Mouse (Mus musculus) CH12.LX (cell line): ENCODE data around the gene Atrnl1. TPM values are rescaled to one million over a fixed set of nuclear protein-coding genes. Genes with fewer than 3 reads are reported as not detected.

Source experiments
- DNase-seq: peaks from one replicate; pipeline ENCODE4 v3.0.0-alpha.2; 2013; ENCODE audit errors: extremely low read depth
- H3K27ac ChIP-seq: 2 replicates; pipeline ENCODE4 v1.5.1; 2012; ENCODE audit warnings: low read depth, mild to moderate bottlenecking, control low read depth, moderate library complexity; ENCODE audit not compliant: insufficient read depth
- H3K27me3 ChIP-seq: replicated peaks from 2 replicates; pipeline ENCODE3; 2012; ENCODE audit warnings: inconsistent platforms
- H3K36me3 ChIP-seq, 2 experiments: replicated peaks in 1 of 2; 2 replicates each; pipeline versions ENCODE3 to v1.6.1; 2012; ENCODE audit warnings: inconsistent platforms in 1 of 2, low read length in 1 of 2, mild to moderate bottlenecking in 1 of 2, mixed read lengths in 1 of 2, moderate library complexity in 1 of 2; ENCODE audit not compliant: control insufficient read depth in 1 of 2, insufficient read depth in 1 of 2
- H3K4me1 ChIP-seq, 2 experiments: 2 replicates each; pipeline ENCODE4 v1.6.1; 2012; ENCODE audit warnings: inconsistent platforms in 1 of 2, moderate library complexity in 1 of 2; ENCODE audit not compliant: insufficient read depth in 2 of 2, control insufficient read depth in 1 of 2
- H3K4me2 ChIP-seq: 2 replicates; pipeline ENCODE4 v1.6.1; 2012; ENCODE audit warnings: low read depth, mild to moderate bottlenecking, control low read depth; ENCODE audit not compliant: poor library complexity, insufficient read depth, severe bottlenecking
- H3K4me3 ChIP-seq, 3 experiments: fragments of 150-350 bp in 1 of 3; sonication (generic) in 1 of 3; replicated peaks in 1 of 3; 2 replicates each; pipeline versions ENCODE3 to v1.5.1; 2011 to 2012; ENCODE audit warnings: low read depth in 2 of 3, low read length in 2 of 3, mild to moderate bottlenecking in 2 of 3, moderate library complexity in 2 of 3, control low read depth in 1 of 3, improper control_type of control experiment in 1 of 3, inconsistent platforms in 1 of 3, mixed read lengths in 1 of 3; ENCODE audit not compliant: poor library complexity in 1 of 3
- H3K79me2 ChIP-seq: replicated peaks from 2 replicates; pipeline ENCODE4 v1.6.1; 2012; ENCODE audit warnings: mild to moderate bottlenecking, moderate library complexity; ENCODE audit not compliant: control insufficient read depth, poor library complexity, insufficient read depth, severe bottlenecking; ENCODE audit errors: extremely low read depth
- H3K9ac ChIP-seq: 2 replicates; pipeline ENCODE4 v1.6.1; 2012; ENCODE audit warnings: low read depth, mild to moderate bottlenecking, control low read depth, moderate library complexity; ENCODE audit not compliant: insufficient read depth
- H3K9me3 ChIP-seq: replicated peaks from 2 replicates; pipeline ENCODE3; 2012; ENCODE audit warnings: low read length, inconsistent platforms, mixed read lengths
- CHD1 ChIP-seq: IDR thresholded peaks from 2 replicates; pipeline ENCODE4 v1.6.1; 2012; ENCODE audit warnings: low read depth, low read length, improper control_type of control experiment, inconsistent platforms
- CTCF ChIP-seq, 2 experiments: IDR thresholded peaks in 1 of 2; conservative IDR thresholded peaks in 1 of 2; 2 replicates each; pipeline ENCODE4 v1.5.1; 2011 to 2012; ENCODE audit warnings: low read depth in 2 of 2, low read length in 2 of 2, improper control_type of control experiment in 1 of 2, inconsistent platforms in 1 of 2, mild to moderate bottlenecking in 1 of 2, moderate library complexity in 1 of 2
- EP300 ChIP-seq: IDR thresholded peaks from 2 replicates; pipeline ENCODE4 v1.6.1; 2011; ENCODE audit warnings: low read length, improper control_type of control experiment
- ETS1 ChIP-seq: conservative IDR thresholded peaks from 2 replicates; pipeline ENCODE4 v1.6.1; 2012; ENCODE audit warnings: low read depth, mild to moderate bottlenecking, inconsistent platforms, low read length, improper control_type of control experiment, moderate library complexity
- GABPA ChIP-seq: IDR thresholded peaks from 2 replicates; pipeline ENCODE4 v1.6.1; 2012; ENCODE audit warnings: low read depth, low read length, improper control_type of control experiment, inconsistent platforms; ENCODE audit not compliant: insufficient replicate concordance
- HCFC1 ChIP-seq: IDR thresholded peaks from 2 replicates; pipeline ENCODE4 v1.6.1; 2012; ENCODE audit warnings: low read depth, mild to moderate bottlenecking, inconsistent platforms, low read length, improper control_type of control experiment
- MAX ChIP-seq: IDR thresholded peaks from 2 replicates; pipeline ENCODE4 v1.6.1; 2011; ENCODE audit warnings: low read length, improper control_type of control experiment
- MYC ChIP-seq: IDR thresholded peaks from 2 replicates; pipeline ENCODE4 v1.6.1; 2011; ENCODE audit warnings: low read depth, mild to moderate bottlenecking, improper control_type of control experiment, low read length
- NELFE ChIP-seq: IDR thresholded peaks from 2 replicates; pipeline ENCODE4 v1.6.1; 2011; ENCODE audit warnings: low read depth, low read length, improper control_type of control experiment
- NRF1 ChIP-seq: IDR thresholded peaks from 2 replicates; pipeline ENCODE4 v1.6.1; 2014; ENCODE audit warnings: low read depth, mild to moderate bottlenecking, inconsistent platforms, low read length, improper control_type of control experiment, moderate library complexity
- PAX5 ChIP-seq: IDR thresholded peaks from 2 replicates; pipeline ENCODE4 v1.6.1; 2012; ENCODE audit warnings: low read length, inconsistent platforms, mixed read lengths
- POLR2A ChIP-seq: IDR thresholded peaks from 2 replicates; pipeline ENCODE4 v1.6.1; 2011; ENCODE audit warnings: low read depth, mild to moderate bottlenecking, improper control_type of control experiment, low read length
- RAD21 ChIP-seq: IDR thresholded peaks from 2 replicates; pipeline ENCODE4 v1.6.1; 2011; ENCODE audit warnings: low read depth, mild to moderate bottlenecking, low read length, improper control_type of control experiment, moderate library complexity
- RCOR1 ChIP-seq: conservative IDR thresholded peaks from 2 replicates; pipeline ENCODE4 v1.6.1; 2012; ENCODE audit warnings: low read depth, mild to moderate bottlenecking, inconsistent platforms, low read length, improper control_type of control experiment
- SIN3A ChIP-seq: IDR thresholded peaks from 2 replicates; pipeline ENCODE4 v1.6.1; 2012; ENCODE audit warnings: low read length, improper control_type of control experiment, inconsistent platforms
- TBP ChIP-seq: conservative IDR thresholded peaks from 2 replicates; pipeline ENCODE4 v1.6.1; 2011; ENCODE audit warnings: low read depth, low read length, improper control_type of control experiment
- TCF12 ChIP-seq: IDR thresholded peaks from 2 replicates; pipeline ENCODE4 v1.6.1; 2014; ENCODE audit warnings: low read depth, mild to moderate bottlenecking, inconsistent platforms, low read length, improper control_type of control experiment
- UBTF ChIP-seq: IDR thresholded peaks from 2 replicates; pipeline ENCODE4 v1.6.1; 2012; ENCODE audit warnings: low read depth, mild to moderate bottlenecking, inconsistent platforms, low read length, improper control_type of control experiment, moderate library complexity
- USF1 ChIP-seq: IDR thresholded peaks from 2 replicates; pipeline ENCODE4 v1.6.1; 2014; ENCODE audit warnings: low read depth, mild to moderate bottlenecking, inconsistent platforms, low read length, improper control_type of control experiment
- USF2 ChIP-seq: conservative IDR thresholded peaks from 2 replicates; pipeline ENCODE4 v1.6.1; 2011; ENCODE audit warnings: low read depth, low read length, improper control_type of control experiment
- ZNF384 ChIP-seq: IDR thresholded peaks from 2 replicates; pipeline ENCODE4 v1.6.1; 2012; ENCODE audit warnings: low read depth, low read length, improper control_type of control experiment, inconsistent platforms
- dilution Hi-C: fragments of 300-500 bp; cut with MboI; formaldehyde crosslinking; loops from 2 replicates; pipeline ENCODE4 v1.14.3; 2020; ENCODE audit warnings: low sequenced_read_pairs; ENCODE audit not compliant: extremely low pct_unique_long_range_greater_than_20kb, extremely low pct_ligation_motif_present
- in situ Hi-C: fragments of 300-500 bp; cut with MboI; formaldehyde crosslinking; loops from 3 replicates; pipeline ENCODE4 v1.14.3; 2019; ENCODE audit warnings: low sequenced_read_pairs, low pct_ligation_motif_present, low pct_unique_long_range_greater_than_20kb, mixed read lengths
- polyA plus RNA-seq: library from polyadenylated mRNA; unstranded; fragments of >175 nt; gene quantifications from 2 replicates; pipeline ENCODE4 v1.2.1, GENCODE M21; 2012; ENCODE audit warnings: low read depth; ENCODE audit not compliant: insufficient read length
- total RNA-seq, 2 experiments: library from RNA; depleted of rRNA; stranded (reverse); fragments of 300-350 nt in 1 of 2; fragments of >200 nt in 1 of 2; gene quantifications; 2 replicates each; pipeline ENCODE4 v1.2.3; 2012 to 2014

Atrnl1 gene
- total and polyA plus RNA-seq, 3 experiments = 1.9 TPM

DNA sequence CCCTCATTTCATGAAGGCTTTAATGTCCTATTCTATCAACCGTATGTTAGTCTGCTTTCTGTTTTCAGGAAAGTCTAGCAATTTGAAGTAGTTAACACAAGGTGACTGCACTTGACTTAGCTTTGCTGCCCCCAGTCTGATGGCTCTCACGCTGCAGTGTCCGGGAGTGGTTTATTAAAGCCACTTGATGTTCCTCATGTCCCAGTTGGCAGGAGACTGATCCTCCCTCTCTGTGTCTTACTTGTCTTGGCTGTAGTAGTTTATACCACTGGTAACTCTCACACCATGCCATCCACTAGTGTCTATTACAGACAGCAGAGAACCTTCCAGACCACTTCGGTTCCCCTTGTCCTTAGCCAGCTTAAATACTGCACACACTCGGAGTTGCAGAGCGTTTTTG lies 404.9 kb downstream of the Atrnl1 start:
- H3K79me2 ChIP-seq = no peaks in the 10 kb centered on the region

DNA sequence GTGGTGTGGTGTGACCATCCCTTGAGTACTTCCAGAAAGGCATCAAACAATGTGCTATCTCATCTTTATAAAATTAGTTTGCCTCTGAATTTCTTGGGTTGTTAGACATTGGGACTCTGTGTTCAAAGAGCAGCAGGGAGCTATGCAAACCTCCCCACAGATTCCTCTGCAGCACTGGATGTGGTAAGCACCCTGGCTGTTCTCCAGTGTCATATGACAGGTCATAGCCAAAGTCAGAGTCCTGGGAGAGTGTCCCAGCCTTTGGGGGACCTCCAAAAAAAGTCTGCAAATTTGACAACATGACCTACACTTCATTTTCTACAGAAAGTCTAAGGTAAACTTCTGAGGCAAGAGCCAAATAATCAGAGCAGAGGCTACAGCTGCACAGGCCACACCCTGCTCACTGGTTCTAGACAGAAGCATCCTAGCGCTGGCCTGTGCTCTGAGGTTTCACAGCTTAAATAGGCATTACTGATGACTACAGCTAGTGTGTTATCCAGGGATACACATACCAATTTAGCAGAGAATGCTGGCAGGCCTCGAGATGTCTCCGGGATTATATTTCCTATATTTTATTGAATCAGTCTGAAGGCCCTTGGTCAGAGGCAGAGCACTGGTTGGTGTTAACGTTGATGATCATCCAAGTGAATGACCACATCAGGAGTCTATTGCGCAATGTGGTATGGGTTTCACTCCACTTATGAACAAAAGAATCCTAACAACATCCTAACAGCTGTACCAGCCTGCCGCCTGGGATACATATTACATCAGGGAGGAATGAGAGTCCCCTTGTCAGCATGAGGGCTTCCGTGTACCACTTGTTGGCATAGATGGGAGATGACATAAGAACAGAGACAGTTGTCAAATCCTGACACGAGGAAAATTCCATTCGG lies 406.0 kb downstream of the Atrnl1 start:
- no peaks in the 10 kb centered on the region for H3K36me3 ChIP-seq

More for the DNA sequence above, 404.9 kb downstream of the Atrnl1 start:
- H3K4me1 ChIP-seq = no peaks in the 10 kb centered on the region
- TF ChIP-seq USF1 (no peak), ETS1 (no peak), SIN3A (no peak), RAD21 (no peak), TBP (no peak), CTCF (conservative IDR thresholded peaks at IDR 0.05 in 1 of 2, IDR thresholded peaks at IDR 0.05 in 1 of 2; ENCODE audit: low read depth in 2 of 2, low read length in 2 of 2) (no peak), NRF1 (no peak), PAX5 (no peak), TCF12 (no peak), ZNF384 (no peak), UBTF (no peak), EP300 (no peak), USF2 (no peak)
- H3K27ac ChIP-seq = no peak overlapping the region
- no peaks in the 10 kb centered on the region for H3K9me3 ChIP-seq
- no peak overlapping the region for H3K4me2 ChIP-seq
- H3K27me3 ChIP-seq = no peaks in the 10 kb centered on the region
- no peaks in the 10 kb centered on the region for H3K36me3 ChIP-seq
- DNase-seq = no peak
- no peak overlapping the region for H3K4me3 ChIP-seq
- in situ Hi-C loops = no loop called here
- dilution Hi-C loops = no loop called here
- no peak overlapping the region for H3K9ac ChIP-seq

More for the DNA sequence above, 406.0 kb downstream of the Atrnl1 start:
- no peaks in the 10 kb centered on the region for H3K9me3 ChIP-seq
- no peak overlapping the region for H3K4me2 ChIP-seq
- no peak for DNase-seq
- H3K79me2 ChIP-seq = no peaks in the 10 kb centered on the region
- no peaks in the 10 kb centered on the region for H3K27me3 ChIP-seq
- dilution Hi-C loops (no loop called here), in situ Hi-C loops (no loop called here)
- TF ChIP-seq POLR2A (no peak), CHD1 (no peak), RAD21 (no peak), NELFE (no peak), MYC (no peak), TCF12 (no peak), MAX (no peak), NRF1 (no peak), USF2 (no peak), USF1 (no peak), HCFC1 (no peak), RCOR1 (no peak), UBTF (no peak), EP300 (no peak), GABPA (no peak), ZNF384 (no peak)
- H3K9ac ChIP-seq = no peak overlapping the region
- no peak overlapping the region for H3K27ac ChIP-seq
- H3K4me1 ChIP-seq = no peaks in the 10 kb centered on the region
- no peak overlapping the region for H3K4me3 ChIP-seq
